Mouse (Mus musculus) stomach, embryonic 16.5 days (tissue): ENCODE results near the gene Mitf. TPM values are rescaled to one million over a fixed set of nuclear protein-coding genes. Genes with fewer than 3 reads are reported as not detected.

Experiments used
- ATAC-seq: fragments of 200-750 bp; cut with Nextera tagmentation; 2 replicates; pipeline ENCODE4 v1.8.0; 2017; ENCODE audit warnings: moderate number of reproducible peaks, moderate TSS enrichment; ENCODE audit not compliant: insufficient read depth, low FRiP score
- H3K27ac ChIP-seq: fragments of 300-500 bp; sonication (generic); 2 replicates; pipeline ENCODE4 v1.5.1; 2014; ENCODE audit warnings: low read length
- H3K27me3 ChIP-seq: fragments of 300-500 bp; sonication (generic); 2 replicates; pipeline ENCODE4 v1.6.1; 2014; ENCODE audit warnings: low read length, control low read depth, mixed read lengths; ENCODE audit not compliant: control insufficient read depth, insufficient read depth
- H3K36me3 ChIP-seq: fragments of 300-500 bp; sonication (generic); 2 replicates; pipeline ENCODE4 v1.6.1; 2014; ENCODE audit warnings: low read length; ENCODE audit not compliant: control insufficient read depth, insufficient read depth
- H3K4me1 ChIP-seq: fragments of 300-500 bp; sonication (generic); 2 replicates; pipeline ENCODE4 v1.6.1; 2014; ENCODE audit warnings: low read length, control low read depth, mixed read lengths; ENCODE audit not compliant: control insufficient read depth, insufficient read depth
- H3K4me2 ChIP-seq: fragments of 300-500 bp; sonication (generic); 2 replicates; pipeline ENCODE4 v1.6.1; 2014; ENCODE audit warnings: low read depth, low read length, mixed read lengths
- H3K4me3 ChIP-seq: fragments of 300-500 bp; sonication (generic); replicated peaks from 2 replicates; pipeline ENCODE4 v1.5.1; 2014; ENCODE audit warnings: mild to moderate bottlenecking, low read length
- H3K9ac ChIP-seq: fragments of 300-500 bp; sonication (generic); 2 replicates; pipeline ENCODE4 v1.6.1; 2014; ENCODE audit warnings: low read length
- H3K9me3 ChIP-seq: fragments of 300-500 bp; sonication (generic); replicated peaks from 2 replicates; pipeline ENCODE4 v1.6.1; 2016; ENCODE audit warnings: low read length, control low read depth; ENCODE audit not compliant: control insufficient read depth
- WGBS: fragments of 180-500 bp; shearing (Covaris S2); extraction: QIAGEN DNeasy Blood & Tissue Kit; methylation state at CpG from one replicate; pipeline ENCODE4 v1.1.7; 2014; 5-methylcytosine and 5-hydroxymethylcytosine counted together
- polyA plus RNA-seq: library from polyadenylated mRNA; unstranded; fragments of >200 nt; fragmentation: Nextera tagmentation; extraction: Ambion mirVana; gene quantifications from 2 replicates; pipeline ENCODE4 v1.2.1, GENCODE M21; 2015

Mitf gene
- polyA plus RNA-seq, 1 experiment from 2014 or later, result 2.0 TPM

GRCm38 (mm10) chr6:97995606-97996307 lies 188.9 kb downstream of the Mitf start:
- no peak overlapping the region for H3K4me3 ChIP-seq
- H3K4me1 ChIP-seq, result no peaks in the 10 kb centered on the region
- H3K36me3 ChIP-seq, result no peaks in the 10 kb centered on the region
- no peaks in the 10 kb centered on the region for H3K9me3 ChIP-seq
- ATAC-seq, result no peak
- no peak overlapping the region for H3K4me2 ChIP-seq
- no peak overlapping the region for H3K27ac ChIP-seq
- H3K27me3 ChIP-seq, result no peaks in the 10 kb centered on the region
- 66% methylated on average over 11 of the region's 11 CpGs for WGBS
- H3K9ac ChIP-seq, result no peak overlapping the region

GRCm38 (mm10) chr6:98001551-98001950 lies 194.7 kb downstream of the Mitf start:
- H3K9me3 ChIP-seq, result no peaks in the 10 kb centered on the region
- WGBS, result 44% methylated on average over 4 of the region's 4 CpGs

GRCm38 (mm10) chr6:98003114-98003513 lies 196.3 kb downstream of the Mitf start:
- ATAC-seq, result no peak
- 10% methylated on average over 3 of the region's 3 CpGs for WGBS
- no peak overlapping the region for H3K4me2 ChIP-seq
- H3K36me3 ChIP-seq, result no peaks in the 10 kb centered on the region
- H3K27ac ChIP-seq, result no peak overlapping the region
- H3K4me3 ChIP-seq, result no peak overlapping the region
- no peak overlapping the region for H3K9ac ChIP-seq
- H3K4me1 ChIP-seq, result no peaks in the 10 kb centered on the region
- H3K9me3 ChIP-seq, result no peaks in the 10 kb centered on the region
- H3K27me3 ChIP-seq, result no peaks in the 10 kb centered on the region

More at GRCm38 (mm10) chr6:98001551-98001950, 194.7 kb downstream of the Mitf start:
- no peak for ATAC-seq
- Histone ChIP-seq H3K4me1 (no peaks in the 10 kb centered on the region), H3K27me3 (no peaks in the 10 kb centered on the region), H3K4me3 (no peak overlapping the region), H3K27ac (no peak overlapping the region), H3K9ac (no peak overlapping the region), H3K4me2 (no peak overlapping the region), H3K36me3 (no peaks in the 10 kb centered on the region)

- Histone ChIP-seq H3K27me3 (no peaks in the 10 kb centered on the region), H3K9ac (no peak overlapping the region)
- WGBS, result 78% methylated on average over 1 of the region's 1 CpGs
Measured at GRCm38 (mm10) chr6:98005566-98005965, 198.7 kb downstream of the Mitf start.

GRCm38 (mm10) chr6:98015066-98015465 lies 208.2 kb downstream of the Mitf start:
- H3K27ac ChIP-seq, result no peak overlapping the region
- H3K4me1 ChIP-seq, result no peaks in the 10 kb centered on the region
- H3K9me3 ChIP-seq, result no peaks in the 10 kb centered on the region
- H3K27me3 ChIP-seq, result no peaks in the 10 kb centered on the region
- no peak overlapping the region for H3K4me3 ChIP-seq
- no peaks in the 10 kb centered on the region for H3K36me3 ChIP-seq
- ATAC-seq, result no peak
- H3K4me2 ChIP-seq, result no peak overlapping the region
- WGBS, result 84% methylated on average over 5 of the region's 5 CpGs
- H3K9ac ChIP-seq, result no peak overlapping the region

More at GRCm38 (mm10) chr6:98005566-98005965, 198.7 kb downstream of the Mitf start:
- no peaks in the 10 kb centered on the region for H3K4me1 ChIP-seq
- H3K4me3 ChIP-seq, result no peak overlapping the region
- no peak overlapping the region for H3K27ac ChIP-seq
- H3K9me3 ChIP-seq, result no peaks in the 10 kb centered on the region
- no peak overlapping the region for H3K4me2 ChIP-seq
- H3K36me3 ChIP-seq, result no peaks in the 10 kb centered on the region
- no peak for ATAC-seq

- no peak overlapping the region for H3K27ac ChIP-seq
- no peak overlapping the region for H3K4me2 ChIP-seq
- H3K9ac ChIP-seq, result no peak overlapping the region
- H3K4me3 ChIP-seq, result no peak overlapping the region
- H3K4me1 ChIP-seq, result no peaks in the 10 kb centered on the region
- H3K36me3 ChIP-seq, result no peaks in the 10 kb centered on the region
- no peaks in the 10 kb centered on the region for H3K9me3 ChIP-seq
- WGBS, result 65% methylated on average over 5 of the region's 5 CpGs
- ATAC-seq, result no peak
- H3K27me3 ChIP-seq, result no peaks in the 10 kb centered on the region
Measured at GRCm38 (mm10) chr6:98015819-98016218, 209.0 kb downstream of the Mitf start.

- Histone ChIP-seq H3K4me2 (no peak overlapping the region), H3K4me3 (no peak overlapping the region), H3K36me3 (no peaks in the 10 kb centered on the region), H3K9ac (no peak overlapping the region), H3K27ac (no peak overlapping the region), H3K27me3 (no peaks in the 10 kb centered on the region), H3K9me3 (no peaks in the 10 kb centered on the region), H3K4me1 (no peaks in the 10 kb centered on the region)
- ATAC-seq, result no peak
- 41% methylated on average over 1 of the region's 1 CpGs for WGBS
Measured at GRCm38 (mm10) chr6:98023876-98024275, 217.0 kb downstream of the Mitf start.

GRCm38 (mm10) chr6:98038513-98038912 lies 231.7 kb downstream of the Mitf start:
- H3K9me3 ChIP-seq, result no peaks in the 10 kb centered on the region
- H3K27me3 ChIP-seq, result no peaks in the 10 kb centered on the region
- H3K27ac ChIP-seq, result no peak overlapping the region
- no peaks in the 10 kb centered on the region for H3K4me1 ChIP-seq
- H3K4me2 ChIP-seq, result no peak overlapping the region
- H3K36me3 ChIP-seq, result no peaks in the 10 kb centered on the region
- WGBS, result 70% methylated on average over 3 of the region's 3 CpGs
- H3K4me3 ChIP-seq, result no peak overlapping the region
- H3K9ac ChIP-seq, result no peak overlapping the region
- no peak for ATAC-seq

- H3K9ac ChIP-seq, result no peak overlapping the region
- H3K27ac ChIP-seq, result no peak overlapping the region
- ATAC-seq, result no peak
- no peak overlapping the region for H3K4me2 ChIP-seq
- no peak overlapping the region for H3K4me3 ChIP-seq
- H3K27me3 ChIP-seq, result no peaks in the 10 kb centered on the region
- no peaks in the 10 kb centered on the region for H3K9me3 ChIP-seq
- no peaks in the 10 kb centered on the region for H3K36me3 ChIP-seq
- 0 out of 2 replicates have a peak, but pooled peaks cover 3% of the 10 kb centered on the region for H3K4me1 ChIP-seq
- WGBS, result 86% methylated on average over 7 of the region's 7 CpGs
Measured at GRCm38 (mm10) chr6:98041795-98042194, 234.9 kb downstream of the Mitf start.
